Mouse (Mus musculus) stomach, embryonic 14.5 days (tissue): Measurements from ENCODE around the gene Ncapd3. TPM values are rescaled to one million over a fixed set of nuclear protein-coding genes. Genes with fewer than 3 reads are reported as not detected.
A peak's percentile ranks its signal among the peaks of the same experiment; 100 is the strongest.

ENCODE experiments used
- ATAC-seq: fragments of 200-750 bp; cut with Nextera tagmentation; 2 replicates; pipeline ENCODE4 v1.8.0; 2017; ENCODE audit warnings: low read depth, moderate TSS enrichment; ENCODE audit not compliant: insufficient number of reproducible peaks, insufficient read depth, low FRiP score
- H3K27ac ChIP-seq: fragments of 300-500 bp; sonication (generic); 2 replicates; pipeline ENCODE4 v1.5.1; 2014; ENCODE audit warnings: mild to moderate bottlenecking, low read length, moderate library complexity, mixed read lengths
- H3K27me3 ChIP-seq: fragments of 300-500 bp; sonication (generic); 2 replicates; pipeline ENCODE4 v1.6.1; 2014; ENCODE audit warnings: low read length, control low read depth, mixed read lengths; ENCODE audit not compliant: control insufficient read depth, insufficient read depth
- H3K36me3 ChIP-seq: fragments of 300-500 bp; sonication (generic); 2 replicates; pipeline ENCODE4 v1.6.1; 2014; ENCODE audit warnings: mild to moderate bottlenecking, control low read depth, low read length, moderate library complexity, mixed read lengths; ENCODE audit not compliant: control insufficient read depth, insufficient read depth
- H3K4me1 ChIP-seq: fragments of 300-500 bp; sonication (generic); 2 replicates; pipeline ENCODE4 v1.6.1; 2014; ENCODE audit warnings: low read length, control low read depth, mixed read lengths; ENCODE audit not compliant: control insufficient read depth, insufficient read depth
- H3K4me2 ChIP-seq: fragments of 300-500 bp; sonication (generic); replicated peaks from 2 replicates; pipeline ENCODE4 v1.6.1; 2014; ENCODE audit warnings: low read depth, low read length, control low read depth
- H3K4me3 ChIP-seq: fragments of 300-500 bp; sonication (generic); 2 replicates; pipeline ENCODE4 v1.5.1; 2014; ENCODE audit warnings: low read depth, low read length, control low read depth
- H3K9ac ChIP-seq: fragments of 300-500 bp; sonication (generic); replicated peaks from 2 replicates; pipeline ENCODE4 v1.6.1; 2014; ENCODE audit warnings: low read depth, mild to moderate bottlenecking, control low read depth, low read length, moderate library complexity, mixed read lengths
- H3K9me3 ChIP-seq: fragments of 300-500 bp; sonication (generic); 2 replicates; pipeline ENCODE4 v1.6.1; 2016; ENCODE audit warnings: low read depth, low read length, control low read depth; ENCODE audit not compliant: control insufficient read depth
- WGBS: fragments of 180-500 bp; shearing (Covaris S2); extraction: QIAGEN DNeasy Blood & Tissue Kit; methylation state at CpG from one replicate; pipeline ENCODE4 v1.1.7; 2014; 5-methylcytosine and 5-hydroxymethylcytosine counted together
- polyA plus RNA-seq: library from polyadenylated mRNA; unstranded; fragments of >200 nt; fragmentation: Nextera tagmentation; extraction: Ambion mirVana; gene quantifications from 2 replicates; pipeline ENCODE4 v1.2.1, GENCODE M21; 2014

The Ncapd3 gene
- polyA plus RNA-seq, 1 experiment from 2014 or later = 33.7 TPM

DNA sequence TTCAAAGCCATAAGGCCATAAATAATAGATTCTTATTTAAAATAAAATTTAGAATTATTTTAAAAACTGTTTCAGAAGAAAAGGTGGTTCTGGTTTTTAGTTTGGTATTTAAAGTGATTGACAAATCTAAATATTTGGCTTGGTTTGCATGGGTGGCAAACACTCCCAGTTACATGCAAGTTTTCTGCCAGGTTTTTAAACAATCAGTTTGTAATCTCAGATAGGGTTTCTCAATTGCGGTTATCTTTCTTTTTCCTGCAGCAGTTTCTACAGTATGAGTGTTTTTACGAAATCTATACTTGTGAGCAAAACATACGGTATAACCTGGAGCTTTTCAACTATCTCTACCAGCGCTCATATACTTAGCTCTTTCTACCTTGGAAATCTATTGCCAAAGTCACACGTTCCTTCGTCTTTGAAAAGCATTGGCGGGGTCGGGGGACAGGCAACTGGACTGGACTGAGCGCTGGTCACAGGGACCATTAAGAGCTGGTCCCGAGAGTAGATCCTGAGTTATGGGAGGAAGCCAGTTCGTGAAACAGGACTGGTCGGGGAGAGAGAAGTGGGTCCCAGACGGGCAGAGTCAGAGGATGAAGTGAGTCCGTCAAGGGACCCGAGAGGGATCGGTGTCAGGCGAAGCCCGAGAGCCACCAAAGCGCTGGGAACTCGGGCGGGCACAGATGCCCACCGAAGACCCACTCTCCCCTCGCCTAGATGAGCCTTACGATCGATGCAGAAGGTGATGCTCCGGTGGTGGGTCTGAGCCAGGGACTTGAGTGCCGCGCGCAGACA lies 31.1 kb upstream of the Ncapd3 start:
- peaks cover 6% of the 10 kb centered on the region for H3K36me3 ChIP-seq
- H3K9ac ChIP-seq = peak overlapping the region; percentile 71
- H3K27me3 ChIP-seq = no peaks in the 10 kb centered on the region
- peak overlapping the region; percentile 72 for H3K4me3 ChIP-seq
- H3K4me1 ChIP-seq = peaks cover 17% of the 10 kb centered on the region; the same call in 1 of the 2 replicates
- 2% methylated on average over 29 of the region's 29 CpGs for WGBS
- peak overlapping the region; percentile 59; the same call in 1 of the 2 replicates for H3K27ac ChIP-seq
- peak; percentile 30; the same call in 1 of the 2 replicates for ATAC-seq
- H3K4me2 ChIP-seq = peak overlapping the region; percentile 69
- no peaks in the 10 kb centered on the region for H3K9me3 ChIP-seq

- Histone ChIP-seq H3K9ac (peak within 1 kb of the TSS; percentile 71), H3K4me3 (peak within 1 kb of the TSS; percentile 72), H3K4me2 (peak within 1 kb of the TSS; percentile 72), H3K27ac (peak within 1 kb of the TSS; percentile 66; the same call in 1 of the 2 replicates), H3K9me3 (no peaks in the 10 kb centered on the region), H3K4me1 (peaks cover 17% of the 10 kb centered on the region; the same call in 1 of the 2 replicates), H3K27me3 (no peaks in the 10 kb centered on the region), H3K36me3 (peaks cover 12% of the 10 kb centered on the region)
- ATAC-seq = peak; percentile 99
- 1% methylated on average over 35 of the region's 35 CpGs for WGBS
These were observed 30.2 kb upstream of the Ncapd3 start, which contains the start of the genes Acad8 and Thyn1 for GRCm38 (mm10) chr9:26999461-27000395. TSS of gene Acad8 (minus strand) at chr9:26999566. TSS of gene Thyn1 (plus strand) at chr9:26999710.

DNA sequence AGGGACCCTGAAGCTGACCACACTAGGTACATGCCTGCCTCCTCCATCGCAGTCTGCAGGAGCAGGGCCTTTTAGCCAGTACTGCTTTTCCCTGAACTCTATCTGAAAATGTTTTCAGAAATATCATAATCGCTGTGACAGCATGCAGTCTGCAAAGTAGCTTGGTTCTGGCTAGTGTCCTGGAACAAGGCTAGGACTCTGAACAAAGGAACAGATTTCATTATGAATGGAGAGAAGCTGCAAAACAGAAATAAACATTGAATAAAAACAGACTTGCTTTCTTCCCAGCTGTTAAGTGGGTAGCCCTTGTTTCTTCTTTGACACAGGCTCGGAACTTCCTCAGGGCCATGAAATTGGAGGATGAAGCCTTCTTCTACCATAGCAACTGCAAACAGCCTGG lies 24.7 kb upstream of the Ncapd3 start:
- no peaks in the 10 kb centered on the region for H3K9me3 ChIP-seq
- no peaks in the 10 kb centered on the region for H3K27me3 ChIP-seq
- H3K9ac ChIP-seq = no peak overlapping the region
- no peak for ATAC-seq
- H3K4me1 ChIP-seq = peaks cover 12% of the 10 kb centered on the region; the same call in 1 of the 2 replicates
- H3K4me3 ChIP-seq = no peak overlapping the region
- H3K36me3 ChIP-seq = peaks cover 54% of the 10 kb centered on the region
- H3K27ac ChIP-seq = no peak overlapping the region
- H3K4me2 ChIP-seq = no peak overlapping the region
- 90% methylated on average over 3 of the region's 3 CpGs for WGBS

DNA sequence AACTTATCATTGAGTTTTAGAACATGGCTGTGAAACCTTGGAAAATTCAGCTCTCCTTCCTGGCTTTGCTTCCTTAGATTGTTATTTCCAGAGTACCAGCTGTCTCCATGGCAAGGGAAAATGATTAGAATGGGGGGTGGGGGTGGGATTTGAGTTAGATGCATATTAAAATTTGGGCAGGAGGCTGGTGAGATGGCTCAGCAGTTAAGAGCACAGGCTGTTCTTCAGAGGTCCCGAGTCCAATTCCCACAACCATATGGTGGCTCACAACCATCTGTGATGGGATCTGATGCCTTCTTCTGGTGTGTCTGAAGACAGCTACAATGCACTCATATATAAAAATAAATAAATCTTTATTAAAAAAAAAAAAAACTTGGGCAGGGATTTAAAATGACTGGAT lies 24.0 kb upstream of the Ncapd3 start:
- Histone ChIP-seq H3K4me3 (no peak overlapping the region), H3K9me3 (no peaks in the 10 kb centered on the region), H3K27me3 (no peaks in the 10 kb centered on the region), H3K4me1 (peaks cover 7% of the 10 kb centered on the region; the same call in 1 of the 2 replicates), H3K4me2 (no peak overlapping the region), H3K36me3 (peaks cover 54% of the 10 kb centered on the region), H3K9ac (no peak overlapping the region), H3K27ac (no peak overlapping the region)
- WGBS = 100% methylated on average over 1 of the region's 1 CpGs
- ATAC-seq = no peak

DNA sequence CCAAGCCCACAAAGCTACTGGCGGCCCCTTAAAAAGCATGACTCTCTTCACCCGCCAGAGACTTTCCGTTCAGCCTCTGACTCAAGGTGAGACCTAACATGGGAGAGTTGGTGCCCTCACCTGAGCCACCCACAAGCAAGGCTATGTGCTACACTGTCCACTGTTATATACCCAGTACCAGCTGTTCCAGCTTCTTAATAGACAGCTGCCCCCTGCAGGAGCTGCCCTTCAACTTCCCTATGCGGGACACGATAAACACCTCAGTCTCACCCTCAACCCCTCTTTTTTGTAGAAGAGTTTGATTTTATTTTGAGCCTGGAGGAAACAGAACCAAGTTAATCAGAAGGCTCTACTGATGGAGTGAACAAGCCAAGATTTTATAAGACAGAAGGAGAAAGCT lies 23.1 kb upstream of the Ncapd3 start:
- no peak overlapping the region for H3K27ac ChIP-seq
- H3K4me3 ChIP-seq = no peak overlapping the region
- peaks cover 62% of the 10 kb centered on the region for H3K36me3 ChIP-seq
- H3K9ac ChIP-seq = no peak overlapping the region
- H3K4me2 ChIP-seq = no peak overlapping the region
- WGBS = 90% methylated on average over 5 of the region's 5 CpGs
- no peaks in the 10 kb centered on the region for H3K27me3 ChIP-seq
- H3K9me3 ChIP-seq = no peaks in the 10 kb centered on the region
- ATAC-seq = no peak
- H3K4me1 ChIP-seq = no peaks in the 10 kb centered on the region

DNA sequence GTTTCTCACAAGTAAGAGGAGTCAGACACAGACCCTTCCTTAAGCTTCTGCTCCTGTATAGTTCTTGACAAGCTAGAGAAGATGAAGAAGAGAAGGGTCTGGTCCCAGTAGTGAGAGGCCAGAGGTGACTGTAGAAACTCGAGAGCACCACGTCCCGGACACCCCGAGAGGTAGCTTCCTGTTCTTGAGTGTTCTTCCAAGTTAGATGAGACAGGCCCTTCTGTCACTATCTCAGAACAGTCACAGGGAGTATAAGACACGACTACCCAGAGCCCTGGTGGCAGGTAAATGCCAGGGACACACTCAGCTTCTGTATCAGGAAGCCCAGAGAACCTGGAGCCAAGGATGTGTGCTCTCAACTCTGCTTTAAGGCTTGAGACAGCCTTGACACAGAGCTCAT lies 20.7 kb upstream of the Ncapd3 start:
- 85% methylated on average over 5 of the region's 5 CpGs for WGBS
- no peak overlapping the region for H3K4me2 ChIP-seq
- H3K9me3 ChIP-seq = no peaks in the 10 kb centered on the region
- no peaks in the 10 kb centered on the region for H3K27me3 ChIP-seq
- H3K4me1 ChIP-seq = no peaks in the 10 kb centered on the region
- H3K4me3 ChIP-seq = no peak overlapping the region
- no peak overlapping the region for H3K9ac ChIP-seq
- ATAC-seq = no peak
- peaks cover 68% of the 10 kb centered on the region for H3K36me3 ChIP-seq
- H3K27ac ChIP-seq = no peak overlapping the region

GRCm38 (mm10) chr9:27011572-27011971 lies 18.4 kb upstream of the Ncapd3 start:
- Histone ChIP-seq H3K9ac (no peak overlapping the region), H3K9me3 (no peaks in the 10 kb centered on the region), H3K4me2 (no peak overlapping the region), H3K36me3 (peaks cover 61% of the 10 kb centered on the region), H3K4me3 (no peak overlapping the region), H3K27me3 (no peaks in the 10 kb centered on the region), H3K4me1 (no peaks in the 10 kb centered on the region), H3K27ac (no peak overlapping the region)
- 85% methylated on average over 4 of the region's 4 CpGs for WGBS
- no peak for ATAC-seq

DNA sequence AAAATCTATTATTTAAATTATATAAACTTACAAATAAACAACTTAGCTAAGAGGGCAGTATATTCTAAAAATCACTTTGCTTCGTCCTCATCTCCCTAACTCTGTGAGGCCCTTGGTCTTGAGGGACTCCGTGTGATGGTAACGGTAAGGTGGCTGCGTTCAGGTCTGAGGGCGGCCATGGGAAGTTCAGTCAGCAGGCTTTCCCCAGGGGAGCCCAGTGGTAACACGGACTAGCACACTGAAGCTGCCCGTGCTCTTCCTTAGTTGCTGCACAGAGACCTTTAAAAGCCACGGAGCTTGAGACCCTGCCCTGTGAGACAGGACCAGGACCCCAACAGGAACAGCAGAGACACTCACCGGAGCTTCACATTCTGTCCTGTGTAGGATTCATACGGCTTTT lies 11.0 kb upstream of the Ncapd3 start:
- no peaks in the 10 kb centered on the region for H3K4me1 ChIP-seq
- H3K27ac ChIP-seq = no peak overlapping the region
- no peak overlapping the region for H3K9ac ChIP-seq
- H3K9me3 ChIP-seq = no peaks in the 10 kb centered on the region
- ATAC-seq = no peak
- no peaks in the 10 kb centered on the region for H3K27me3 ChIP-seq
- peaks cover 26% of the 10 kb centered on the region for H3K36me3 ChIP-seq
- 92% methylated on average over 10 of the region's 10 CpGs for WGBS
- H3K4me2 ChIP-seq = no peak overlapping the region
- no peak overlapping the region for H3K4me3 ChIP-seq
